Mouse (Mus musculus) embryo, embryonic 10.5 days (tissue): ENCODE results near the gene Olfr199.
"Not testable (repeated sequence)": the region's sequence is repeated elsewhere in the genome, so short reads cannot be mapped to it uniquely, and the experiment has no call there.

Experiments used
- DNase-seq: peaks from one replicate; pipeline ENCODE4 v3.0.0-alpha.2; 2015; ENCODE audit warnings: low spot score

Olfr199 gene

GRCm38 (mm10) chr16:59219667-59220066, at the start of gene Olfr199:
Gene Olfr199 (minus strand): TSS chr16:59219767.
- not testable (repeated sequence) for DNase-seq

- DNase-seq: not testable (repeated sequence)
These were observed 49.5 kb upstream of the Olfr199 start for GRCm38 (mm10) chr16:59269097-59269496.

- DNase-seq: no peak
These were observed 30.1 kb upstream of the Olfr199 start for GRCm38 (mm10) chr16:59249684-59250083.

GRCm38 (mm10) chr16:59217861-59218260, 1.7 kb downstream of the Olfr199 start:
- DNase-seq: not testable (repeated sequence)

- not testable (repeated sequence) for DNase-seq
These were observed 16.1 kb downstream of the Olfr199 start, which contains the start of gene Olfr198 for GRCm38 (mm10) chr16:59203433-59203832. Gene Olfr198 (minus strand): TSS chr16:59203533.

- no peak for DNase-seq
These were observed 49.2 kb downstream of the Olfr199 start, which contains the start of gene Olfr196 for GRCm38 (mm10) chr16:59170354-59170753. Gene Olfr196 (minus strand): TSS chr16:59170454.
